ENCODE assay signal across 7 mouse cellular contexts in the genomic region with DNA sequence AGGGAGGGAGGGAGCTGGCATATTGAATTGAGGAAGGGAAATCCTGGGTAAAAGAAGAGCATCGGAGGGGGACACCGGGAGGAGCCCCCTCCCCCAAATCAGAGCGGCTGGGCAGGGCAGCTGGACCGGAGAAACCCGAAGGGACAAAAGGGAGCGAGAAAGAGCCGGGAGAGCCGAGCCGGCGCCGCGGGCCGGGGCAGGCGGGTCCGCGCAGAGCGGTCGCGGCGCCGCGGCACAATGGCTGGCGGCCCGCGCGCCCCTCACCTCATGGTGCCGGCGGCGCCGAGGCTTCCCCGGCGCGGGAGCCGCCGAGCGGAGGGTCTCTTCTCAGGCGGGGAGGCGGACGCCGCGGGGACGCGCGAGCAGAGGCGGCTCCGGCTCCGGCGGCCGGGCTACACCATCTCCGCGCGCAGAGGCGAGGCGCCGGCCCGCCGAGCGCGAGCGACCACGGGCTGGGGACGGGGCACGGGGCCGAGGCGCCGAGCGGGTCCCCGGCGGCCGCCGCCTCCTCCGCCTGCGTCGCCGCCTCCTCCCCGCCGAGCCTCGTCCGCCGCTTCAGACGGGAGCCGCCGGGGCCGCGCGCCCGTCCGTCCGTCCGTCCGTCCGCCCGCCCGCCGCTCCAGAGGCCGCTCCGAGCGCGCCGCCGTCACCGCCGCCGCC. TPM values are rescaled to one million over a fixed set of nuclear protein-coding genes. Genes with fewer than 3 reads are reported as not detected.
DNase-seq lines count a peak whose midpoint lies in the region; ATAC-seq and TF ChIP-seq lines count a peak whose summit lies in the region.

No protein-coding gene starts in this region.

- H3K9me3 ChIP-seq in embryonic facial prominence, embryonic 15.5 days (replicated peaks), result no peaks in the 10 kb centered on the region
- no peaks in the 10 kb centered on the region for H3K9me3 ChIP-seq in hindbrain, embryonic 16.5 days (ENCODE audit: control insufficient read depth, low read length)

- peak overlapping the region; percentile 9 for H3K4me3 ChIP-seq in bone marrow, adult 2 months (replicated peaks; ENCODE audit: control insufficient read depth, low read depth, low read length)
- H3K4me3 ChIP-seq in embryonic facial prominence, embryonic 15.5 days (replicated peaks), result peak overlapping the region; percentile 82
- H3K4me3 ChIP-seq in hindbrain, embryonic 16.5 days (ENCODE audit: low read length), result peak overlapping the region; percentile 90

- no peak for TF ChIP-seq CTCF in bone marrow, adult 2 months (IDR thresholded peaks at IDR 0.05; ENCODE audit: control insufficient read depth, insufficient read depth, low read length)

- H3K4me2 ChIP-seq in embryonic facial prominence, embryonic 15.5 days (replicated peaks), result peak overlapping the region; percentile 75
- peak overlapping the region; percentile 65 for H3K4me2 ChIP-seq in hindbrain, embryonic 16.5 days (ENCODE audit: low read length)

- no peak for TF ChIP-seq POLR2A in bone marrow, adult 2 months (IDR thresholded peaks at IDR 0.05; ENCODE audit: borderline replicate concordance, control insufficient read depth, low read depth, low read length)

- 0 out of 2 replicates have a peak, but pooled peaks cover 3% of the 10 kb centered on the region for H3K36me3 ChIP-seq in embryonic facial prominence, embryonic 15.5 days
- H3K36me3 ChIP-seq in hindbrain, embryonic 16.5 days (ENCODE audit: control insufficient read depth, insufficient read depth, low read length), result no peaks in the 10 kb centered on the region

- peak; percentile 70 for ATAC-seq in embryonic facial prominence, embryonic 15.5 days (ENCODE audit: insufficient number of reproducible peaks, low FRiP score, low TSS enrichment, low read depth)
- ATAC-seq in hindbrain, embryonic 16.5 days, result peak; percentile 70

- DNase-seq in layer of hippocampus, postnatal 10 days (ENCODE audit: low spot score in 2 of 2), result peak; percentile 50 to 68
- DNase-seq in layer of hippocampus, adult 8-10 months (ENCODE audit: low spot score in 2 of 2), result no peak
- DNase-seq in mesoderm, embryonic 11.5 days (ENCODE audit: low read depth, low spot score), result peak; percentile 34
- peak; percentile 47 for DNase-seq in testis, postnatal 14 days (ENCODE audit: low spot score)

- 4% methylated on average over 101 of the region's 104 CpGs for WGBS in bone marrow, adult 2 months
- WGBS in embryonic facial prominence, embryonic 15.5 days, result under 1% methylated on average over 61 of the region's 104 CpGs
- WGBS in hindbrain, embryonic 16.5 days, result 1% methylated on average over 37 of the region's 104 CpGs

- no peaks in the 10 kb centered on the region for H3K4me1 ChIP-seq in bone marrow, adult 2 months (ENCODE audit: control insufficient read depth, insufficient read depth, low read length)
- peaks cover 16% of the 10 kb centered on the region; the same call in 1 of the 2 replicates for H3K4me1 ChIP-seq in embryonic facial prominence, embryonic 15.5 days
- H3K4me1 ChIP-seq in hindbrain, embryonic 16.5 days (ENCODE audit: control insufficient read depth, insufficient read depth, low read depth, low read length), result peaks cover 18% of the 10 kb centered on the region

- peak overlapping the region; percentile 88 for H3K9ac ChIP-seq in embryonic facial prominence, embryonic 15.5 days
- H3K9ac ChIP-seq in hindbrain, embryonic 16.5 days (ENCODE audit: low read depth, low read length), result peak overlapping the region; percentile 99

- no peaks in the 10 kb centered on the region for H3K27me3 ChIP-seq in embryonic facial prominence, embryonic 15.5 days
- no peaks in the 10 kb centered on the region for H3K27me3 ChIP-seq in hindbrain, embryonic 16.5 days (replicated peaks; ENCODE audit: control insufficient read depth, insufficient read depth, low read length)

- H3K27ac ChIP-seq in bone marrow, adult 2 months (ENCODE audit: control insufficient read depth, insufficient read depth, low read depth, low read length, poor library complexity), result no peak overlapping the region; the same call in 1 of the 2 replicates
- peak overlapping the region; percentile 91 for H3K27ac ChIP-seq in embryonic facial prominence, embryonic 15.5 days (replicated peaks)
- H3K27ac ChIP-seq in hindbrain, embryonic 16.5 days (ENCODE audit: low read depth, low read length), result peak overlapping the region; percentile 99

RNA-seq across cellular contexts. Expression of a gene that starts 0.4 kb away (rescaled TPM):
- 100 to 1,000 TPM; 173 to 184 TPM for total RNA-seq in layer of hippocampus, postnatal 10 days (2021)
- 100 to 1,000 TPM; 174 to 214 (median 191) TPM for total RNA-seq in layer of hippocampus, adult 8-10 months (2022)
- 7.7 and 20.3 TPM in 2 replicates for polyA plus RNA-seq in bone marrow, adult 2 months (2011; ENCODE audit: insufficient read depth, insufficient read length, low replicate concordance, missing spikeins)
- polyA plus RNA-seq in embryonic facial prominence, embryonic 15.5 days (2015; fragmentation: Nextera tagmentation; extraction: Ambion mirVana), result 23.3 and 25.6 TPM in 2 replicates
- 23.5 and 24.4 TPM in 2 replicates for polyA plus RNA-seq in hindbrain, embryonic 16.5 days (2015; fragmentation: Nextera tagmentation; extraction: Ambion mirVana)

Comparison
In these comparisons a context has a peak if more than half of its experiments do, and no peak if none do; other contexts are left out.
1. DNase-seq: peak in layer of hippocampus, postnatal 10 days (2 of 2), mesoderm, embryonic 11.5 days (single experiment) and testis, postnatal 14 days (single experiment); none in layer of hippocampus, adult 8-10 months (0 of 2).
2. H3K4me3 ChIP-seq: peak in every context shown above with its lines; median percentile 90 in hindbrain, embryonic 16.5 days; 82 in embryonic facial prominence, embryonic 15.5 days; 9 in bone marrow, adult 2 months.